Mouse (Mus musculus) naive thymus-derived CD4-positive, alpha-beta T cell, adult 2 months (primary cell): ENCODE data around the gene 6030468B19Rik.
A peak's percentile ranks its signal among the peaks of the same experiment; 100 is the strongest.
"Not testable (repeated sequence)": the region's sequence is repeated elsewhere in the genome, so short reads cannot be mapped to it uniquely, and the experiment has no call there.

Source experiments
- DNase-seq: peaks from one replicate; pipeline ENCODE4 v3.0.0-alpha.2; 2011; ENCODE audit warnings: low read depth

The 6030468B19Rik gene

GRCm38 (mm10) chr11:117828888-117829604 is 31.6 kb downstream of the 6030468B19Rik start:
- no peak for DNase-seq

GRCm38 (mm10) chr11:117829671-117830215 is 32.3 kb downstream of the 6030468B19Rik start:
- no peak for DNase-seq

- DNase-seq = no peak
Observed at GRCm38 (mm10) chr11:117830401-117830800, 32.9 kb downstream of the 6030468B19Rik start.

GRCm38 (mm10) chr11:117832086-117832969 is 34.9 kb downstream of the 6030468B19Rik start:
- DNase-seq = peak; percentile 97

GRCm38 (mm10) chr11:117833509-117833908 is 36.0 kb downstream of the 6030468B19Rik start:
- DNase-seq = not testable (repeated sequence)

- DNase-seq = no peak
Observed at GRCm38 (mm10) chr11:117834086-117834485, 36.6 kb downstream of the 6030468B19Rik start.

GRCm38 (mm10) chr11:117836306-117836705 is 38.8 kb downstream of the 6030468B19Rik start:
- no peak for DNase-seq

GRCm38 (mm10) chr11:117838572-117838971 is 41.1 kb downstream of the 6030468B19Rik start:
- no peak for DNase-seq

- no peak for DNase-seq
Observed at GRCm38 (mm10) chr11:117839021-117839420, 41.6 kb downstream of the 6030468B19Rik start.

GRCm38 (mm10) chr11:117840910-117841309 is 43.5 kb downstream of the 6030468B19Rik start:
- no peak for DNase-seq

GRCm38 (mm10) chr11:117843434-117843833 is 46.0 kb downstream of the 6030468B19Rik start:
- no peak for DNase-seq

- DNase-seq = no peak
Observed at GRCm38 (mm10) chr11:117844997-117845396, 47.5 kb downstream of the 6030468B19Rik start.

- no peak for DNase-seq
Observed at GRCm38 (mm10) chr11:117845651-117846050, 48.2 kb downstream of the 6030468B19Rik start.

- DNase-seq = no peak
Observed at GRCm38 (mm10) chr11:117846640-117847039, 49.2 kb downstream of the 6030468B19Rik start.

- no peak for DNase-seq
Observed at GRCm38 (mm10) chr11:117847593-117848215, 50.2 kb downstream of the 6030468B19Rik start.

GRCm38 (mm10) chr11:117848271-117848984 is 51.0 kb downstream of the 6030468B19Rik start:
- DNase-seq = peak; percentile 80

GRCm38 (mm10) chr11:117848985-117849671 is 51.7 kb downstream of the 6030468B19Rik start, which contains the start of gene Birc5:
Gene Birc5, plus strand, starts transcription at chr11:117849251.
- peak; percentile 98 for DNase-seq

- DNase-seq = no peak
Observed at GRCm38 (mm10) chr11:117852875-117853274, 55.4 kb downstream of the 6030468B19Rik start.

- DNase-seq = no peak
Observed at GRCm38 (mm10) chr11:117854241-117854640, 56.8 kb downstream of the 6030468B19Rik start.

GRCm38 (mm10) chr11:117855360-117855759 is 57.9 kb downstream of the 6030468B19Rik start:
- no peak for DNase-seq

- no peak for DNase-seq
Observed at GRCm38 (mm10) chr11:117855975-117856374, 58.5 kb downstream of the 6030468B19Rik start.
